Mouse (Mus musculus) olfactory bulb, adult 2 months (tissue): ENCODE results near the gene Tceanc2.
"Not testable (repeated sequence)": the region's sequence is repeated elsewhere in the genome, so short reads cannot be mapped to it uniquely, and the experiment has no call there.

Experiments used
- CTCF ChIP-seq: fragments of 200-500 bp; IDR thresholded peaks from 2 replicates; pipeline ENCODE4 v1.5.1; 2012; ENCODE audit warnings: low read depth, mild to moderate bottlenecking, low read length, moderate library complexity; ENCODE audit not compliant: insufficient read depth
- POLR2A ChIP-seq: fragments of 200-500 bp; IDR thresholded peaks from 2 replicates; pipeline ENCODE4 v1.6.1; 2012; ENCODE audit warnings: mild to moderate bottlenecking, low read depth, low read length, moderate library complexity; ENCODE audit not compliant: insufficient read depth

DNA sequence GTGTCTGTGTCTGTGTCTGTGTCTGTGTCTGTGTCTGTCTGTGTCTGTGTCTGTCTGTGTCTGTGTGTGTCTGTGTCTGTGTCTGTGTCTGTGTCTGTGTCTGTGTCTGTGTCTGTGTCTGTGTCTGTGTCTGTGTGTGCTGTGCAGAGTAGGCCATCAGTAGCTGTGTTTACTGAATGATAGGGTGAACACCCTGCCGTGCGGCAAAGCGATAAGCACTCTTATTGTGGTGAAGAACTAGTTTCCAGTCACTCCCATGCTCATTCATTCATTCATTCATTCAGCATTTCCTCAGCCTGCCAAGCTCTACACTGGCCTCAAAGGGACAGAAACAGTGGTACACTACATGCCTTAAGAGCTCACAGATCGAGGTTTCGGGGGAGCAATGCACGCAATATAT lies 69.7 kb downstream of the Tceanc2 start:
- not testable (repeated sequence) for TF ChIP-seq POLR2A, CTCF
